Mouse (Mus musculus): ENCODE measurements at regions not wholly inside any gene's neighbourhood (a gene's known extent, or its start where the extent isn't known, plus 50 kb on each side); places are given as distances from the start of the nearest gene placed in this dataset.

- DNase-seq, result peak; percentile 76
Observed at GRCm38 (mm10) chr15:25117980-25118379, 295.6 kb downstream of the Basp1 start.

DNA sequence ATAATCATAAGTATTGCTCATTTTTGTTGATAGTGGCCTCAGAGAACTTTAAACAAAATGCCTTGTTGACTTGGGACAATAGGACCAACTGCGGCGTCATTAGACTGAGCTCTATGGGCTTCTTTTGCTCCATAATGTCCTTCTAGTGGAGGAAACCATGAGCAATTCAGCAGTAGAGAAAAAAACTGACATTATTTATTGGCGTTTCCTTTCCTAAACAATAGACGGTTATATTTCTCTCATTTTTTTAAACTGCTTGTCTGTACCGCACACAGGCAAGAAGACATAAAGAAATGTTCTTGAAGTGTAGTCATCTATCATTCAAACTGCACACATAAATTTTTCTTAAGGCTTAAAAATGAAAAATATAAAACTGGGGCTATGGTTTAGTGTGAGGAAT lies 310.8 kb downstream of the Basp1 start:
- DNase-seq, result no peak

DNA sequence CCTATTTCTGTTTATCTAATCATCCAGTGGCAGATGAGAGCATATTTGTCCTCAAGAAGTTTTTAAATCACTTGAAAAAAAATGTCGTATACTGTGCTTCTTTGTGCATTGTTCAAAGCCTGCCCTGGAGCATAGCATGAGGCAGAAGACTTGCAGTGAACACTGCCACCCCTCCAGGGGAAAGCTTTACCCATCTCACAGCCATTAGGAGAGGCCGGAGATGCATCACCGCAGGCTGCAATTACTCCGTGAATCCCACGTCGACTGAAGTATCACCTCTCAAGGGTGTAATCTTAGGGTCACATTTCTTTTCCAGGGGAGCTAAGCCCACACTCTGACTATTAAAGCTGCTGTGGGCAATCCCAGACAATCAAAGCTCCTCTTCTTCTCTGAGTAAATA lies 319.8 kb downstream of the Basp1 start:
- no peak for DNase-seq

GRCm38 (mm10) chr15:25069701-25070100 lies 343.9 kb downstream of the Basp1 start:
- no peak for DNase-seq

GRCm38 (mm10) chr15:25059347-25059746 lies 354.2 kb downstream of the Basp1 start:
- DNase-seq, result peak; percentile 14

GRCm38 (mm10) chr15:25047875-25048274 lies 365.7 kb downstream of the Basp1 start:
- peak; percentile 74 for DNase-seq

DNA sequence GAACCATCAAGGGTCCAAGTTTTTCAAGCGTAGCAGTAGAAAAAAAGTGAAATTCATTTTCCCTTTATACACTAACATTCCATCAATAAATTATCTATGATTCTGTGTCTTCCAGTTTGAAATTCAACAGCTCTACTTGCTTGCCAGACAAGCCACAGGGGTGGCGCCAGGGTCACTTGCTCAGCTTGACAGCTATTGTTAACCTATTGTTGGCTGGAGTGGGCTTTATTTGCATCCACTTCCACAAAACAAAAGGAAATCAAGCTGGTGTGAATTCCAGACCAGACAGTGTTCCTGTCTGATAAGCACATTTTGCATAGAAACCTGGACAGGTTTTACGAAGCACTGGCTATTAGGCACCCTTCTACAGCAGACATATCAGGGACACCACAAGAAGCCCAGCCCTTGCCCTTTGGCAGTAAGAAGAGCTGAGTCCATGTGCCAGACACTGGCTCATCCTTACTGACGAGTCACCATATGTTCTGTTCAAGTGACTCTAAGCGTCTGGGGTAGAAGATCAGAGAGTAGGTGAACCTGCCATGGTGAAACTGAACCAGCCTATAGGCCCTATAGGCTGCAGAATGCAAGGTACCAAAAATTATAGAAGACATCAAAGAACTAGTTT lies 366.9 kb downstream of the Basp1 start:
- peak; percentile 13 for DNase-seq

DNA sequence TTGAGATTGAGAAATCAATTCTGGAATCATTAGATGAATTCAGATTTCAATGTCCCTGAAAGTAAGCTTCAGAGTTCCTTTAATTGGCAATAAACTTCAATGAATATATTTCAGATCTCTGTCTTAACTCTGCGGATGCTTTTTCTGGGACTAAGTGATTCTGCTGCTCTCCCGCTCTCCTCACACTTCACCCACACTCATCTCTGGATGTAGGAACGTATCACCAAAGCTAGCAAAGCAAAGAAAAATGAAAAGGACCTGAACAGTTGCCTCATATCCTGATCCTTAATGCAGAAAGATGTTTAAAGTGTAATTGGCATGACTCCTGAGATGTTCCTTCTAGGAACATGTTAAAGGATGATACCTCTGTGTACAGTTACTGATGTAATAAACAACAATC lies 377.3 kb downstream of the Basp1 start:
- no peak for DNase-seq

DNA sequence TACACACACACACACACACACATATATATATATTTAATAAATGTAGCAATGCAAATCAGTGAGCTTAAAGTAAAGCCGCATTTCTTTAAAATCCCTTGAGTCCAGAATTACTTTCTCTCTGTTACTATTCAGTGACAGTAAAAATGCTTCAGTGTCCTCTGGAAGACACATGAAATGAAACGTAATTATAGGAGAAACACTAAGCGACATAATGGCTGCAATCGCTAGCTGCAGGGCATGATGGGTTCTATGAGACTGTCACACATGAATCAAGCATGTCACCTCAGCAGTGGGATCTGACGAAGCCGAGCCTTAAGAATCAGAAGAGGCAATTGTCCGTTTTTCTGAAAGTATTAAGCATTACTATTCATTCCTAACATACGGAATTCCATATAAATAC lies 385.7 kb downstream of the Basp1 start:
- no peak for DNase-seq

- DNase-seq, result peak; percentile 9
Observed at GRCm38 (mm10) chr15:25026786-25027461, 386.6 kb downstream of the Basp1 start.

DNA sequence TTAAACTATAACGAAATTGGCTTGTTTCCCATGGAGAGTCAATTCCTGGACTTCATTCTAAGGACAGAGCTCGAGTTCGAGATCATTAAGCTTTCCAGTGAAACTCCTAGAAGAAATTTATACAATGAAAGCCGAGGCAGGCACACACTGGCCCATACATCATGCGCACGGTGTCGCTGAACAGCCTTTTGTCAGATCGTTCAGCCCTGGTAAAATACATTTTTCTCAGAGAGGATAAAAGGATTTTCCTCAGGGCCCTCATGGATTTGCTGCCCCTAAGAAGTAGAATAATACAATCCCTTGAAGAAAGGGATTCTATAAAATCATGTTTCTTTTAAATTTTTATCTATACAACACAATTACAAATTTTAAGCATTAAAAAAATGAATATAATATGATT lies 387.2 kb downstream of the Basp1 start:
- DNase-seq, result no peak

DNA sequence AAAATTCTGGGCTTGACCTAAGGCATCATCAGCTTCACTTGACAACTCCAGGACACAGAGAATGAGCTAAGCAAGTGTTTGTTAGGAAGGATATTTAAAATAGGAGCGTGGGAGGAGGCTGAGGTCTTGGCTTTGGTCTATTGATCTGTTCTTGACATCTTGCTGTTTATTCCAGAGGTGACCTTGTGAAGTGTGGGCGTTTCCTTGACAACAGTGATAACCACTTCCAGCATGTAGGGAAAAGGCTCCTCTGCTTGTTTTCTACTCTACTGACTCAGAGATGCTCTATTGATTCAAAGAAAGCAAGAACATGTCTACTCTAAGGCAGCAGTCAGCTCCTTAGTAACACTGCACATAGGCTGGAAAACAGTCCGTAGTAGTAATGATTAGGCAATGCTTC lies 392.6 kb downstream of the Basp1 start:
- no peak for DNase-seq

DNA sequence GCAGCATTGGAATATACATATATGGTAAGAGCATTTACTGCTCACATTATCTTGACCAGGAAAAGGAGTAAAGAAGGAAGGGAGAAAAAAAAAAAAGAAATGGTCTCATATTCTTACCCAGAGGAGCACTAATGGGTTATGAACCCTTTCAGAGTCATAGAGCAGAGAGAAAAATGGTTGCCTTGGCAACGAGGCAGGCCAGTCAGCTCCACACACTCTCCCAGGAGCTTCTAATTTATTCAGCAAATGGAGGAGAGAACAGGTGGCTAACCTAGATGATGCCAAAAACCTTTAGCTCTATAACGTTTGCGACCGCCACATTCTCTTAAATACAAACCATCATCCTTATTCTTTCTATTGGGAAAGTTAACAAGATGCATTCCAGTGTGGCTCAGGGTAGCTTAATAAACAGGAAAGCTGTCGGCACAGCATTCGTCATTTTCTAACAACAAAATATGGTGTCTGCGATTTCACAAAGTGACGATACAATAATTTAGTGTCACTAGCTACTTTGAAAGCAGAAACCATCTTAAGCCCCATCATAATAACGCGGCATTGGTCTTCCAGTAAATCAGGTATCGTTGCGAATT lies 394.1 kb downstream of the Basp1 start:
- no peak for DNase-seq

DNA sequence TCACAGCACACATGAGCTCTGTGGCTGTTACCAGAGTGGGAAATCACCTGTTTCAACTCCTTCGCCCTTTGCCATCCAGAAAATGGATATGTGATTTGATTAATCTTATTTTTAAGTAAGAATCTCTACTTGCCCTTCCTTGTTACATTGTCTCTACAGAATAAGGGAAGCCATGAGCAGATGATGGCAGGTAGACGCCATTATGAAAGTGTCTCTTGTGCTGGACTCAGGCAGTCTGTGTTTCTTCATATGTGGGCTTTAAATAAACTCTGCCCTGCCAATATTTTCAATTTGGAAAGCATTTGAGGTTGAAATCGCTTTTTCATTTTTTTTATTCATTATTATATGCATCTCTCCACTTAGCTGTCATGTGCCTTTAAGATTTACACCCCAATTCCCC lies 394.6 kb downstream of the Basp1 start:
- DNase-seq, result no peak

GRCm38 (mm10) chr15:25007720-25008119 lies 405.8 kb downstream of the Basp1 start:
- DNase-seq, result no peak

DNA sequence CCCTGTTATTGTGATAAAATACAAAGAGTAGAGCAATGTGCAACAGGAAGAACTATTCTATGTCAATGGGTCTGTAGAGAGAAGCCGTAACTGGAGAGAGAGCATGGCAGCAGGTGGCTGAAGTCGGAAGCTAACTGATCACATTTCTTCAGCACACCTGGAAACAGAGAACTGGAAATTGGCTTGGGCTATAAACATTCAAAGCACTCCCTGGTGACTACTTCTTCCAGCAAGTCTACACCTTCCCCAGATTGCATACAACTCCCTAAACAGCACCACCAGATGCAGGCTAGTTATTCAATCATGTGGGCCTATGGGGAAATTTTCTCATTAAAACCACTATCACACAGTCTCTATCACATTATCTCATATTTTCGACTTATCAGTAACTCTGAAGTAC lies 413.4 kb downstream of the Basp1 start:
- DNase-seq, result no peak

- no peak for DNase-seq
Observed at GRCm38 (mm10) chr15:24993325-24993673, 420.3 kb downstream of the Basp1 start.

DNA sequence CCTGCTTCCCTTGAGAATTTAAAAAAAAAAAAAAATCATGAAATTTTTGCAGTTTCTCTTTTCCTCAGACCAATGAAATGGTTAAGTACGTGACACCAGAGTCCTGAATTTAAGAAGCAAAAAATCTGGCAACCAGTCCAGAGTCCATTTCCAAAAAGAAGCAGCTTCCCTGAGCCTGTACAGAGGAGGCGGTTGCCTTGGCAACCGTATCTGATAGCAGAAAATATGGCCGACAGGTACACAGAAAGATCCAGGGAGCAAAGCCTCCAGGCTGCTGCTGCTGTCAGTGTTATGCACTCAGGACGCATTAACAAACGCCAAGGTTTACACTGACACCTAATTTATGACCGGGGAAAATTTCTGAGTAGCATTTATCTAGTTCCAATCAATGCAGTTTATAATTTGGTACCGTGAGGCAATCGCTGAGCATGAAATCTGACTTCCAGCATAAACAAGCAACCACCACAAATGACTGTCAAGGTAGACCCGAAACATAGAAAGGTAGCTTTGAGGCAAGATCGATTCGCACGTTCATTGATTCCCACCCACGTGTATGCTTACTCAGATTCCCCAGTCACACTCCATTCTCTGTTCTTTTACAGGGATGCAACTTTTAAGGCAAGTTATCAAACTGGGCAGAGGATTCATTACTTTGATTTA lies 420.8 kb downstream of the Basp1 start:
- no peak for DNase-seq

DNA sequence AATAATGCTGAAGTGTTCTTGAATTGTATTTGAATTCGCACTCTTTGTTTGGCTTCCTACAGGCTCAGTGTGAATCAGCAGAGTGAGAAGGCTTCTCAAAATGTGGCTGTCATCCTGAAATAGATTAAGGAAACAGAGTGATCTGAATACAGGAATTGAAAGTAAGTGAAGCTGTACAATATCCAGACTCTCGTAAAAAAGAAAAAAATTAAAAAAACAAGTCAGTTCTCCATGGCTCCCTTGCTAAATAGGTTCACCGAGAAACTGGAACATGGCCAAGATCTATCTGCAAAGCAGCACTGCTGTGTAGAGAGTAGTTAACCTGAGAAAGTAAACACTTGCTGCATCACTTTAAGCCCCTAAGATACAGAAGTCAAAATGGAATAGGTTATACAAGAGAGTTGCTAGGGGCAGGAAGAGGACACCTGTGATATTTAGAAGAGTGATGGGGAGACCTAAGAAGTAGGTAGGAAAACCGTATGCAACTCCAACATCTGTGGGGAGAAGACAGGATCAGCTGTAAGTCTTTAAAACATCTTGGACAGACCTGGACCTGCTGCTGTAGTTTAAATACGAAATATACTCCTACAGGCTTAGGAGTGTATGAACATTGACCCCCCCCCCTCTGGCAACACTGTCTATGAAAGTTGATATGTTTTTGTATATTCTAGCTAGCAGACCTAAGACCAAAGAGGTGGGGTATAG lies 423.3 kb downstream of the Basp1 start:
- no peak for DNase-seq

DNA sequence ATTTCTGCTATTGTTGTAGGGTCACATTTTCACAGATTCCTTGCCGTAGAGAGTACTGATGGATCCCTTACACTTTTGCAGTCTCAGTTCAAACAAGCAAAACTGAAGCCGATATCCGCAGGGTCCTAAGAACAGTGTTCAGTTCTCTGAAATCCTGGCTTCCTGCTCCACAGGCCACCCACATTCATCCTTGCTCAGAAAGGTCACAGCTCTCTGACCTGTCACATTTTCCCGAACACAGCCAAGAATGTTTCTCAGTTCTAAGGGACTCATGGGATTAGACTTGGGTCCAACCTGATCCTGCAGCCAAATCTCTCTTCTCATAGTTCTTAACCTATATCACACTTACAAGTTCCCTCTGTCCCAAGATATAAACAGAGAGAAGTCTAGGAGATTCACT lies 432.7 kb downstream of the Basp1 start:
- peak; percentile 50 for DNase-seq

DNA sequence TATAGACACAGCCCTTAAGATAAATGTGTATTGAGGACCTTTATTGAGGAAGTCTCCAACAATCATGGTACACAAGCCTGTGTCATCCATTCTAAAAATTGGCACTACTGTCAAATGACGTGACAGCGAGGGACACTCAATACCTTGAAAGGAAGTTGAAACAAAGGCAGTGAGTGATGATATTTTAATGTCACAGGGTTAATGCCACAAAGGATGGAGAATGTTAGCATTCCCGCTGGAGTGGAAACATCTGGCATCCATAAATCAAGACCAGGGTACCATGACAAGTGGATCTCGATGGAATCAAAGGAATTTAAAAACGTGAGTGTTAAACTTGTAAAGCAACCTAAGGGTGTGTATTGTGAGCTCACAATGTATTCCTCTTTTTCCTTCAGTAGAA lies 441.5 kb downstream of the Basp1 start:
- DNase-seq, result no peak

GRCm38 (mm10) chr15:24969391-24969812 lies 444.2 kb downstream of the Basp1 start:
- DNase-seq, result peak; percentile 74

DNA sequence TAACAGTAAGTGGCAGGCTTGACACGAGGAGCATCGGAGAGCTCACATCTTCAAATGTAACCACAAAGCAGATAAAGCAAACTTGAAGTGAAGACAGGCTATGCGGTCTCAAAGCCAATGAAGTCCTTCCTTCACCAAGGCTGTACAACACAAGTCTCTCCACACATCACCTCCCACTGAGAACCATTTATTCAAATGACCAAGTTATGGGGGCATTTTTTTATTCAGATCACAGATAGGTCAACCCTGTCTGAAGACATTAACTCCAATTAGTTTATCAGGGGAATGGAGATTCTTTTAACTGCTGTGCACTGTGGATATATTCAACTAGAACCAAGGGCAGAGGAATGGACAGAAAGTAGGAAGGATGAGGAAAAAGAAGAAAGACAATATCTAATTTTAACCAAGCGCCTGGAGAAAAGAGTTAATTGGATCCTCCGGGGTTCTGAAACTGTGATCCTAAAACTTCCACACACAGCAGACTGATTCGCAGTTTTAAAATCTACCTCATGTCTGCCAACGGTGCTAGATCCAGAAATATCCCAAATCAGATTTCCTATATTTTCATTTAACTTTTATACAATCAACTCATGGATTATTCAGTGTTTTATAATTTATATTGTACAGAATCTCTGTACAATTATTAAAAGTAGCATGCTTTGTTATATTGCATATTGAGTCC lies 444.8 kb downstream of the Basp1 start:
- DNase-seq, result no peak

All from kidney, postnatal 10 days (tissue).